Mouse (Mus musculus): ENCODE results near the gene Rtl6.

DNA sequence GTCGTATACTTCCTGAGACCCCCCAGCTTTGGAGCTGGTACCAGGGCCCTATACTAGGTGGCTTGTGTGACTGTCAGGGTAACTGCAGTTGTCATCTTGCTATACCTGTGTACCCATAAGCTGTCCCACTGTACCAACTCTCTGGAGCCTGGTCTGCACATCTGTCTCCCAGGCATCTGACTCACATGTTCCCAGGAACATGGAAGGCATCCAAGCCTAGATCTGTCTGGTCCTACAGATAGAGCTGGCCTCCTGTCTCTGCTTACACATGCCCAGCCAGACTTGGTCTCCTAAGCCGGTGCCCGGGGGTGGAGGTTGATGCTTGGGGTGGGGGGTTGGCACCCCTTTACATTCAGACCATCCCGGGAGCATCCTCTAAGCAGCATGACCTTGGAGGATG, 36.1 kb downstream of the Rtl6 start:
- TF ChIP-seq CTCF (IDR thresholded peaks at IDR 0.05; ENCODE audit: low read depth) (no peak), EP300 (optimal IDR thresholded peaks at IDR 0.05) (no peak)

All from stomach, postnatal 0 days (tissue).